In genomic region chr17:69105799-69106401, GRCm38 (mm10) we compare ENCODE assay signal across 8 mouse cellular contexts. TPM values are rescaled to one million over a fixed set of nuclear protein-coding genes. Genes with fewer than 3 reads are reported as not detected.
DNase-seq lines count a peak whose midpoint lies in the region; ATAC-seq and TF ChIP-seq lines count a peak whose summit lies in the region.

No protein-coding gene starts in this region.

- H3K36me3 ChIP-seq in forebrain, embryonic 13.5 days (ENCODE audit: poor library complexity, severe bottlenecking), result no peaks in the 10 kb centered on the region
- no peaks in the 10 kb centered on the region for H3K36me3 ChIP-seq in forebrain, embryonic 10.5 days (replicated peaks)
- H3K36me3 ChIP-seq in ES-Bruce4 (ENCODE audit: control insufficient read depth, insufficient read depth, low read length, poor library complexity, severe bottlenecking), result no peaks in the 10 kb centered on the region
- H3K36me3 ChIP-seq in heart, embryonic 13.5 days, result no peaks in the 10 kb centered on the region

- H3K4me2 ChIP-seq in forebrain, embryonic 13.5 days, result no peak overlapping the region
- peak overlapping the region; percentile 69 for H3K4me2 ChIP-seq in heart, embryonic 13.5 days

- WGBS in forebrain, embryonic 13.5 days, result 43% methylated on average over 5 of the region's 5 CpGs
- WGBS in forebrain, embryonic 10.5 days, result 46% methylated on average over 5 of the region's 5 CpGs
- 11% methylated on average over 5 of the region's 5 CpGs for whole genome bisulfite sequencing in heart, embryonic 13.5 days

- TF ChIP-seq CTCF in ES-Bruce4 (IDR thresholded peaks at IDR 0.05; ENCODE audit: low read depth, low read length), result peak; percentile 9

- peak; percentile 57 for ATAC-seq in forebrain, embryonic 13.5 days
- ATAC-seq in heart, embryonic 13.5 days (ENCODE audit: extremely low read depth, insufficient number of reproducible peaks, low FRiP score, low TSS enrichment), result no peak

- H3K27ac ChIP-seq in forebrain, embryonic 13.5 days, result no peak overlapping the region
- H3K27ac ChIP-seq in forebrain, embryonic 10.5 days, result no peak overlapping the region
- no peak overlapping the region for H3K27ac ChIP-seq in ES-Bruce4 (ENCODE audit: insufficient read depth, low read length)
- peak overlapping the region; percentile 16; the same call in 1 of the 2 replicates for H3K27ac ChIP-seq in heart, embryonic 13.5 days (replicated peaks)

- H3K9ac ChIP-seq in forebrain, embryonic 13.5 days, result no peak overlapping the region
- no peak overlapping the region for H3K9ac ChIP-seq in ES-Bruce4 (ENCODE audit: low read depth, poor library complexity, severe bottlenecking)
- no peak overlapping the region for H3K9ac ChIP-seq in heart, embryonic 13.5 days

- H3K4me1 ChIP-seq in forebrain, embryonic 13.5 days, result no peaks in the 10 kb centered on the region
- no peaks in the 10 kb centered on the region for H3K4me1 ChIP-seq in forebrain, embryonic 10.5 days
- H3K4me1 ChIP-seq in ES-Bruce4 (ENCODE audit: control insufficient read depth, insufficient read depth, low read length), result no peaks in the 10 kb centered on the region
- H3K4me1 ChIP-seq in heart, embryonic 13.5 days, result peaks cover 14% of the 10 kb centered on the region

- TF ChIP-seq EP300 in ES-Bruce4 (IDR thresholded peaks at IDR 0.05; ENCODE audit: insufficient read depth, low read depth, low read length), result no peak

- DNase-seq in forebrain, embryonic 10.5 days (ENCODE audit: extremely low spot score, low spot score), result no peak
- DNase-seq in cerebellum, adult 9-11 months, result peak; percentile 42
- DNase-seq in layer of hippocampus, adult 9-11 months, result peak; percentile 30
- DNase-seq in lung, postnatal 36 days, result peak; percentile 78
- peak; percentile 70 for DNase-seq in testis, postnatal 10 days (ENCODE audit: low spot score)

- TF ChIP-seq POLR2A in ES-Bruce4 (IDR thresholded peaks at IDR 0.05; ENCODE audit: insufficient read depth, low read length), result no peak

- H3K9me3 ChIP-seq in forebrain, embryonic 13.5 days (replicated peaks), result no peaks in the 10 kb centered on the region
- H3K9me3 ChIP-seq in forebrain, embryonic 10.5 days, result no peaks in the 10 kb centered on the region
- no peaks in the 10 kb centered on the region for H3K9me3 ChIP-seq in ES-Bruce4 (replicated peaks; ENCODE audit: control insufficient read depth, insufficient read depth, low read length, poor library complexity, severe bottlenecking)
- H3K9me3 ChIP-seq in heart, embryonic 13.5 days, result no peaks in the 10 kb centered on the region

- H3K27me3 ChIP-seq in forebrain, embryonic 13.5 days, result no peaks in the 10 kb centered on the region
- H3K27me3 ChIP-seq in forebrain, embryonic 10.5 days (ENCODE audit: poor library complexity, severe bottlenecking), result no peaks in the 10 kb centered on the region
- no peaks in the 10 kb centered on the region for H3K27me3 ChIP-seq in ES-Bruce4 (ENCODE audit: control insufficient read depth, insufficient read depth, low read length, poor library complexity, severe bottlenecking)
- H3K27me3 ChIP-seq in heart, embryonic 13.5 days (replicated peaks), result 0 out of 2 replicates have a peak, but pooled peaks cover 2% of the 10 kb centered on the region

- no peak overlapping the region for H3K4me3 ChIP-seq in forebrain, embryonic 13.5 days
- no peak overlapping the region for H3K4me3 ChIP-seq in forebrain, embryonic 10.5 days
- no peak overlapping the region for H3K4me3 ChIP-seq in ES-Bruce4 (ENCODE audit: low read depth, low read length)
- peak overlapping the region; percentile 39 for H3K4me3 ChIP-seq in heart, embryonic 13.5 days

RNA-seq across cellular contexts. Expression of gene Epb41l3, which starts 30.4 kb away (rescaled TPM):
- polyA plus RNA-seq in forebrain, embryonic 13.5 days (2015; fragmentation: Nextera tagmentation; extraction: Ambion mirVana), result 55.0 and 56.9 TPM in 2 replicates
- polyA plus RNA-seq in forebrain, embryonic 10.5 days (2016; fragmentation: Nextera tagmentation; extraction: Ambion mirVana), result 49.1 and 50.8 TPM in 2 replicates
- polyA plus RNA-seq in ES-Bruce4 (2011; ENCODE audit: insufficient read depth, insufficient read length, low read depth, missing spikeins), result 27.1 and 33.9 TPM in 2 replicates
- polyA plus RNA-seq in heart, embryonic 13.5 days (2015; fragmentation: Nextera tagmentation; extraction: Ambion mirVana), result 98.4 and 102 TPM in 2 replicates
